In the genomic region with DNA sequence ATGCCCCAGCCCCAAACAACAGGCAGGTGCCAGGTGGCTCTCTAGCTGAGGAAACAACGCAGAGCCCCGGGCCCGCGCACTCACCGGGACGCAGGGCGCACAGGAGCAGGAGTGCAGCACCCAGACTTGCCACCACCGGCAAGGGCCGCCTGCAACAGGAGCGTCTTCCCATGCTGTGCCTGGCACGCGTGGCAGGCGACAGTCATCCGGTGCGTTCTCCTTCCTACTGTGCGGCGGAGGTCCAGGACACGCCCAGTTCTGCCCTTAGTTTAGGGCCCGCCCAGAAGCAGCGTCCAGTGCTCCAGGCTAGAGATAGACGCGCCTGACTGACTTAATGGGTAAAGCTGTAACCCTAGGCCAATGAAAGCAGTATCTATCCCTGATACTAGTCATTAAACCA, we compare ENCODE assay signal across 8 mouse cellular contexts. TPM values are rescaled to one million over a fixed set of nuclear protein-coding genes. Genes with fewer than 3 reads are reported as not detected.
DNase-seq lines count a peak whose midpoint lies in the region; ATAC-seq and TF ChIP-seq lines count a peak whose summit lies in the region.

A gene (minus strand): TSS at position 195 of the 400 bp plus-strand sequence.

- no peaks in the 10 kb centered on the region for H3K36me3 ChIP-seq in kidney, adult 2 months (ENCODE audit: control insufficient read depth, insufficient read depth, low read length)
- no peaks in the 10 kb centered on the region for H3K36me3 ChIP-seq in lung, postnatal 0 days (ENCODE audit: insufficient read depth, low read length)
- no peaks in the 10 kb centered on the region for H3K36me3 ChIP-seq in stomach, embryonic 16.5 days (ENCODE audit: control insufficient read depth, insufficient read depth, low read length)

- TF ChIP-seq POLR2A in kidney, adult 2 months (IDR thresholded peaks at IDR 0.05; ENCODE audit: low read depth, low read length) = no peak

- H3K9ac ChIP-seq in lung, postnatal 0 days (replicated peaks; ENCODE audit: low read depth) = no peak within 1 kb of the TSS
- H3K9ac ChIP-seq in stomach, embryonic 16.5 days (ENCODE audit: low read length) = no peak within 1 kb of the TSS

- intact Hi-C loops in gastrocnemius, postnatal 14 days (cut with DNase I; ENCODE audit: low total_unique reads) = loop anchor here (10.0 kb wide), 1 partner anchor 640 kb away; no protein-coding TSS in a partner anchor

- H3K27me3 ChIP-seq in kidney, adult 2 months (replicated peaks; ENCODE audit: control insufficient read depth, insufficient read depth, low read length) = no peaks in the 10 kb centered on the region
- H3K27me3 ChIP-seq in lung, postnatal 0 days (replicated peaks; ENCODE audit: insufficient read depth, low read length) = no peaks in the 10 kb centered on the region
- no peaks in the 10 kb centered on the region for H3K27me3 ChIP-seq in stomach, embryonic 16.5 days (ENCODE audit: control insufficient read depth, insufficient read depth, low read length)

- H3K27ac ChIP-seq in kidney, adult 2 months (ENCODE audit: insufficient read depth, low read depth, low read length) = no peak within 1 kb of the TSS
- H3K27ac ChIP-seq in lung, postnatal 0 days (ENCODE audit: low read length) = no peak within 1 kb of the TSS
- no peak within 1 kb of the TSS for H3K27ac ChIP-seq in stomach, embryonic 16.5 days (ENCODE audit: low read length)

- H3K4me1 ChIP-seq in kidney, adult 2 months (ENCODE audit: control insufficient read depth, insufficient read depth, low read length) = no peaks in the 10 kb centered on the region
- H3K4me1 ChIP-seq in lung, postnatal 0 days (ENCODE audit: insufficient read depth, low read depth, low read length) = no peaks in the 10 kb centered on the region
- no peaks in the 10 kb centered on the region for H3K4me1 ChIP-seq in stomach, embryonic 16.5 days (ENCODE audit: control insufficient read depth, insufficient read depth, low read length)

- no peak within 1 kb of the TSS for H3K4me3 ChIP-seq in kidney, adult 2 months (ENCODE audit: insufficient read depth, low read depth, low read length)
- H3K4me3 ChIP-seq in lung, postnatal 0 days (ENCODE audit: low read depth, low read length) = no peak within 1 kb of the TSS
- peak within 1 kb of the TSS; percentile 22 for H3K4me3 ChIP-seq in stomach, embryonic 16.5 days (replicated peaks; ENCODE audit: low read length)

- 5% methylated on average over 22 of the region's 22 CpGs for WGBS in kidney, adult 2 months
- 8% methylated on average over 22 of the region's 22 CpGs for WGBS in lung, postnatal 0 days
- WGBS in stomach, embryonic 16.5 days = 3% methylated on average over 22 of the region's 22 CpGs

- peak; percentile 37 for DNase-seq in urinary bladder, postnatal 14 days (ENCODE audit: low spot score)
- no peak for DNase-seq in urinary bladder, adult 2 months (ENCODE audit: low spot score)
- peak; percentile 50 for DNase-seq in gastrocnemius, postnatal 14 days
- DNase-seq in kidney, adult 2 months = peak; percentile 42
- DNase-seq in lung, postnatal 0 days (ENCODE audit: low spot score) = peak; percentile 46
- no peak for DNase-seq in spleen, adult 12 weeks (ENCODE audit: low spot score)
- no peak for DNase-seq in urinary bladder, postnatal 10 days (ENCODE audit: low spot score)

- no peak for TF ChIP-seq CTCF in kidney, adult 2 months (conservative IDR thresholded peaks at IDR 0.05; ENCODE audit: insufficient read depth, insufficient read length, low read depth, low read length)
- TF ChIP-seq CTCF in lung, postnatal 0 days (IDR thresholded peaks at IDR 0.05) = no peak

- peak within 1 kb of the TSS; percentile 42 for H3K4me2 ChIP-seq in lung, postnatal 0 days (replicated peaks; ENCODE audit: low read depth, low read length)
- peak within 1 kb of the TSS; percentile 30 for H3K4me2 ChIP-seq in stomach, embryonic 16.5 days (ENCODE audit: low read depth, low read length)

- ATAC-seq in lung, postnatal 0 days = peak; percentile 67
- 0 out of 2 replicates have a peak, but pooled peaks have one; percentile 14 for ATAC-seq in stomach, embryonic 16.5 days (ENCODE audit: insufficient read depth, low FRiP score)

- TF ChIP-seq EP300 in lung, postnatal 0 days (IDR thresholded peaks at IDR 0.05) = no peak

- H3K9me3 ChIP-seq in lung, postnatal 0 days (ENCODE audit: low read length) = no peaks in the 10 kb centered on the region
- no peaks in the 10 kb centered on the region for H3K9me3 ChIP-seq in stomach, embryonic 16.5 days (replicated peaks; ENCODE audit: control insufficient read depth, low read length)

RNA-seq across cellular contexts. Expression of the gene that starts here (rescaled TPM):
- polyA plus RNA-seq in urinary bladder, adult 2 months (2012; rRNA removed) = 0.29 and 0.31 TPM in 2 replicates
- under 1 TPM; 0.44 to 0.82 TPM for total RNA-seq in gastrocnemius, postnatal 14 days (2021)
- 1.5 and 3.0 TPM in 2 replicates for polyA plus RNA-seq in kidney, adult 2 months (2012; rRNA removed)
- 0.08 and 0.10 TPM in 2 replicates for polyA plus RNA-seq in lung, postnatal 0 days (2015; fragmentation: Nextera tagmentation; extraction: Ambion mirVana)
- 0.67 and 1.2 TPM in 2 replicates for polyA plus RNA-seq in stomach, embryonic 16.5 days (2015; fragmentation: Nextera tagmentation; extraction: Ambion mirVana)

Comparison
In these comparisons a context has a peak if more than half of its experiments do, and no peak if none do; other contexts are left out.
1. DNase-seq: peak in urinary bladder, postnatal 14 days (single experiment) and kidney, adult 2 months (single experiment); none in urinary bladder, adult 2 months (single experiment), spleen, adult 12 weeks (single experiment) and urinary bladder, postnatal 10 days (single experiment).
2. Peak in DNase-seq in gastrocnemius, postnatal 14 days; RNA of the gene not detected or under 1 TPM.
3. Peak in DNase-seq, ATAC-seq and H3K4me2 ChIP-seq in lung, postnatal 0 days; RNA of the gene not detected or under 1 TPM.